Mouse (Mus musculus) kidney, adult 2 months (tissue): ENCODE results near the gene Akt1s1. TPM values are rescaled to one million over a fixed set of nuclear protein-coding genes. Genes with fewer than 3 reads are reported as not detected.

ENCODE experiments used
- DNase-seq: peaks from one replicate; pipeline ENCODE4 v3.0.0; 2021
- H3K27ac ChIP-seq: fragments of 200-500 bp; 2 replicates; pipeline ENCODE4 v1.5.1; 2012; ENCODE audit warnings: low read depth, low read length, control low read depth, inconsistent platforms; ENCODE audit not compliant: insufficient read depth
- H3K27me3 ChIP-seq: fragments of 200-500 bp; replicated peaks from 2 replicates; pipeline ENCODE4 v1.6.1; 2012; ENCODE audit warnings: mild to moderate bottlenecking, moderate library complexity, low read length, inconsistent platforms; ENCODE audit not compliant: control insufficient read depth, insufficient read depth
- H3K36me3 ChIP-seq: fragments of 200-500 bp; 2 replicates; pipeline ENCODE4 v1.6.1; 2012; ENCODE audit warnings: mild to moderate bottlenecking, moderate library complexity, low read length, inconsistent platforms; ENCODE audit not compliant: control insufficient read depth, insufficient read depth
- H3K4me1 ChIP-seq: fragments of 200-500 bp; 2 replicates; pipeline ENCODE4 v1.6.1; 2011; ENCODE audit warnings: low read length; ENCODE audit not compliant: control insufficient read depth, insufficient read depth
- H3K4me3 ChIP-seq: fragments of 200-500 bp; 2 replicates; pipeline ENCODE4 v1.5.1; 2011; ENCODE audit warnings: mild to moderate bottlenecking, low read depth, low read length, control low read depth; ENCODE audit not compliant: insufficient read depth
- CTCF ChIP-seq: fragments of 200-500 bp; conservative IDR thresholded peaks from 2 replicates; pipeline ENCODE4 v1.5.1; 2011; ENCODE audit warnings: low read depth, mild to moderate bottlenecking, control low read depth, low read length, moderate library complexity, mixed read lengths; ENCODE audit not compliant: insufficient read depth, insufficient read length
- POLR2A ChIP-seq: fragments of 200-500 bp; IDR thresholded peaks from one replicate; pipeline ENCODE4 v1.6.1; 2011; ENCODE audit warnings: low read depth, low read length, control low read depth
- WGBS: fragments of 180-500 bp; shearing (Covaris S2); methylation state at CpG from one replicate; pipeline ENCODE4 v1.1.7; 2018; 5-methylcytosine and 5-hydroxymethylcytosine counted together
- polyA plus RNA-seq: library from polyadenylated mRNA; depleted of rRNA; stranded (reverse); fragments of >200 nt; gene quantifications from 2 replicates; pipeline ENCODE4 v1.2.3, GENCODE M21; 2012

Gene Akt1s1
- polyA plus RNA-seq, 1 experiment, result 90.6 TPM

DNA sequence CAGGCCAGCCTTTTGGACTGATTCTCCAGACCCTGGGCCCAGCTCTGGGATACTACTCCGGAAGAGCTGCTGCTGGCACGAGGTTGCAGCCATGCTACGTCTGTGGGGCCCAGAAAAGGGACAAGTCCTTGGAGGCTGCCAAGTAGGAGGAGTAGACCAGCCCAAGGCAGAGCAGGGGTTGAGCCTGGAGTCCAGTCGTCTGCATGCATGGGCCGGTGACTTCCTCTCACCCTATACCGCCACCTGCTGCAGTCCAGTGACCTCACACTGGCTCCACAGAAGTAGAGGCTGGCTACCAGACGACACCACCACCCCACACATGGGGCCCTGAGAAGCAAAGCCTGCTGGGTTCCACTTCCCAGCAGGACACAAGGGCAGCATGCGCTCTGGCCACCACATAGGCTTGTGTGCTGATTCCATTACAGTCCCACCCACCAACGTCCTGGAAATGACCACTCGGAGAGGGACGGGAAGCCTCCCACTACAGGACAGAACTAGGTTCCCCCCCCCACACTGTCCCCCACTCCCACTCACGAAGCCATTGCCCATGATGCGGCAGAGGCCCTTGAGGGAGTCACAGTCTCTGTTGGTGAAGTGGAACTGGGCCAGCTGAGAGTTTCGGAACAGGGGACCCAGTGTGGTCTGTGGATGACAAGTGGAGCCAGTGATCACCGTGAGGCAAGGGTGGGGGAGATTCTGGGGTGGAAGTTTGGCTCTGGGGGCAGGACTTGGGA is 17.7 kb downstream of the Akt1s1 start:
- WGBS, result 17% methylated on average over 15 of the region's 15 CpGs
- DNase-seq, result peak; percentile 81

DNA sequence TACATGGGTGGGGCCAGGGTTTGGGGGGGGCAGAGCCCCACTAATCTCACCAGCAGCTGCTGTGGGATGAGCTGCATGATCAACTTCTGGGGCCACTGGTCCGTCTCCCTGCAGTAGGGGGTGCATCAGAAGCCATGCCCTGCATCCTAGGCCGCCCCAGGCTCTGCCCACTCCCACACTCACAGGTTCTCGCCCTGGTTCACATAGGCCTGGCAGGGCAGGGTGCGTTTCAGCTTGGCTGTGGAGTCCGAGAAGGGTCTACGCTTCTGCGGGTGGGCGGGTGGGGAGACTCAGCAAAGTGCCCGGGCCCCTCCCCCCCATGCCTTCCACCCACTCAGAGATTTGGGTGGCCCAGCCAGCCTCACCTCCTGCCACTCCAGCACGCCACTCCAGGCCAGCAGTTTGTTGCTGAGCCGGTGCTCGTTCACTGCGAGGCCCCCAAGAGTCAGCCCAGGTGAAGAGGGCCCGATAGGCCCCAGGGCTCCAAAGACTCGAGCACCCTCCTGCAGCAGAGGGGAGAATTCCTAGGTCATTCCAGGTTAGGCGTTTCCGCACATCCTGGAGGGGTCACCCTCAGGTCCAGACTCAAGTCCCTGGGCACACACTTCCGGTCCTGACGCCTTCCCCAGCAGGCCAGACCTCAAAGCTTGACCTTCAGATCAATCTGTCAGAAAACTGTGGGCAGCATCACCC is 18.4 kb downstream of the Akt1s1 start:
- H3K27ac ChIP-seq, result peak overlapping the region; percentile 42; the same call in 1 of the 2 replicates
- H3K4me1 ChIP-seq, result peaks cover 21% of the 10 kb centered on the region
- TF ChIP-seq POLR2A, result no peak
- no peak for TF ChIP-seq CTCF
- 50% methylated on average over 19 of the region's 19 CpGs for WGBS
- no peak for DNase-seq
- H3K4me3 ChIP-seq, result no peak overlapping the region
- no peaks in the 10 kb centered on the region for H3K36me3 ChIP-seq
- H3K27me3 ChIP-seq, result no peaks in the 10 kb centered on the region

More for the DNA sequence above, 17.7 kb downstream of the Akt1s1 start:
- peak overlapping the region; percentile 12; the same call in 1 of the 2 replicates for H3K27ac ChIP-seq
- H3K4me3 ChIP-seq, result no peak overlapping the region
- peaks cover 21% of the 10 kb centered on the region for H3K4me1 ChIP-seq
- TF ChIP-seq POLR2A, result no peak
- no peaks in the 10 kb centered on the region for H3K27me3 ChIP-seq
- H3K36me3 ChIP-seq, result no peaks in the 10 kb centered on the region

DNA sequence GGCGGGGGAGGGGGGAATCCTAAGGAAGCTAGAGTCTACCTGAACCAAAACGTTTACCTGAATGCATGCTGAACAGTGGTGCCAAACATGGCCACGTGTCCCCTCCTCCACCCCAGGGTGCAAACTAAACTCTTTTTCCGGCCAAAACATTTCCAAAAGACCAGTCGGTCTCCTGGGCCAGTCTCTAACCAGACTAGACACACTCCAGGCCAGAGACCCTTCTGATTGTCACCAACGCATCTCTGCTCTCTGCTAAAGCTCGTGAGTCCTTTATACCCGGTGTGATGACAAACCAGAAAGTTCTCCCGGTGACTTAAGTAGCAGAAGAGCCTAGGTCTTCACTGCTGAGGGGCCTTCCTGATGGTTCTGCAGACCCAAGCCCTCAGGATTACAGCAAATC is 19.0 kb downstream of the Akt1s1 start:
- peaks cover 21% of the 10 kb centered on the region for H3K4me1 ChIP-seq
- peak overlapping the region; percentile 42 for H3K27ac ChIP-seq
- H3K36me3 ChIP-seq, result no peaks in the 10 kb centered on the region
- H3K4me3 ChIP-seq, result peak overlapping the region; percentile 90; the same call in 1 of the 2 replicates
- no peak for DNase-seq
- no peak for TF ChIP-seq POLR2A
- no peak for TF ChIP-seq CTCF
- WGBS, result 35% methylated on average over 9 of the region's 9 CpGs
- H3K27me3 ChIP-seq, result no peaks in the 10 kb centered on the region

DNA sequence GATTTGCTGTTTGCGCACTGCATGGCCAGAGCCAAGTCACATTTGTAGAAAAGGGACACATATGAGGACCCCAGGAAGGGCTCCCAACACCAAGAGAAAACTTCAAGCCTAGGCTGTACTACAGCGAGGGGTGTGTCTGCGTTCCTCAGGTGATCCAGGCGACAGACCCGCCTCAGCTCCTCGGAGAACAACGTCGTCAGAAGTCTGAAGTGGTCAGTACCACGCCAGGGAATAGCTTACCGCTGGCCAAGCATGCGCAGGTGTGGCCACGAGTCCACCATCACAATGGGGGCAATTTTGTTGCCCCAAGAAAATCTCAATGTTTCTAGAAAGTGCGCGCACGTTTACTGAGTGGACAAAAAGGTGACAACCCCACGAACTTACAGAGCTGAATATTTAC is 19.7 kb downstream of the Akt1s1 start:
- peak overlapping the region; percentile 90 for H3K4me3 ChIP-seq
- TF ChIP-seq POLR2A (no peak), CTCF (no peak)
- peak overlapping the region; percentile 42 for H3K27ac ChIP-seq
- peaks cover 21% of the 10 kb centered on the region for H3K4me1 ChIP-seq
- DNase-seq, result peak; percentile 58
- WGBS, result 5% methylated on average over 16 of the region's 16 CpGs
- no peaks in the 10 kb centered on the region for H3K27me3 ChIP-seq
- no peaks in the 10 kb centered on the region for H3K36me3 ChIP-seq

DNA sequence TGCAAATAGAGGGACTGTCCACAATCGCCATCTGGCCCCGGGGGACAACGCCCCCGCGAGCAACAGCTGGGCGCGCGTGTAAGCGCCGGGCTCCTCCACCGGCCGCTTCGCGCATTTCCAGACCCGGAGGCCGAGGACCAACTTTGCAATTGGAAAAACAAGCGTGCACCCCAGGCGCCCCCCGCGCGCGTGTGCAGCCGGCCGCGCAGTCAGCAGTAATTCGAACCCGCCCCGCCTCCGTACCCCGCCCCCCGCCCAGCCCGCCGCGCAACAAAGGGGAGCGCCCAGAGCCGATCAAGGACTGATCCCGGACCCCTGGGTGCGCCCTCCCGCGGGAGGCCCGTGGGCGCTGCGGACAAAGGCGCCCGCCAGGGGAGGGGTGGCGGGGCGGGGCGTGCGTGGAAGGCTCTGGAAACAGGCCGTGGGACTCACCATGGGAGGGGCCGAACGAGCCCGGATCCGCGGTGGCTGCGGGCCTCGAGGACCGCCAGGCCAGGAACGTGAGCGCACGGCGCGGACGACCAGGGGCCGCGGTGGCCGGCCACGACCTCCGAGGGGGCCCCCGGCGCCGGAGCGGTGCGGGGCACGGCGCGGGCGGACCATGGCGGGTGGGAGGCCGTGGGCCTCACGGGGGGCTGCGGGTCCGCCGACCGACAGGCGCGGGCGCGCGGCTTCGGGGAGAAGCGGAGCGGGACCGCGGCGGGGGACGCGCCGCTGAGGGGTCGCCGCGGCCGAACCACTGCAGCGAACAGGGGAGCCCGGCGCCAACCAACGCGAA is 20.3 kb downstream of the Akt1s1 start:
- peaks cover 21% of the 10 kb centered on the region for H3K4me1 ChIP-seq
- H3K27me3 ChIP-seq, result no peaks in the 10 kb centered on the region
- peak; percentile 78 for DNase-seq
- no peak for TF ChIP-seq CTCF
- TF ChIP-seq POLR2A, result no peak
- peak overlapping the region; percentile 90 for H3K4me3 ChIP-seq
- H3K27ac ChIP-seq, result peak overlapping the region; percentile 98
- under 1% methylated on average over 103 of the region's 108 CpGs for WGBS
- H3K36me3 ChIP-seq, result no peaks in the 10 kb centered on the region

DNA sequence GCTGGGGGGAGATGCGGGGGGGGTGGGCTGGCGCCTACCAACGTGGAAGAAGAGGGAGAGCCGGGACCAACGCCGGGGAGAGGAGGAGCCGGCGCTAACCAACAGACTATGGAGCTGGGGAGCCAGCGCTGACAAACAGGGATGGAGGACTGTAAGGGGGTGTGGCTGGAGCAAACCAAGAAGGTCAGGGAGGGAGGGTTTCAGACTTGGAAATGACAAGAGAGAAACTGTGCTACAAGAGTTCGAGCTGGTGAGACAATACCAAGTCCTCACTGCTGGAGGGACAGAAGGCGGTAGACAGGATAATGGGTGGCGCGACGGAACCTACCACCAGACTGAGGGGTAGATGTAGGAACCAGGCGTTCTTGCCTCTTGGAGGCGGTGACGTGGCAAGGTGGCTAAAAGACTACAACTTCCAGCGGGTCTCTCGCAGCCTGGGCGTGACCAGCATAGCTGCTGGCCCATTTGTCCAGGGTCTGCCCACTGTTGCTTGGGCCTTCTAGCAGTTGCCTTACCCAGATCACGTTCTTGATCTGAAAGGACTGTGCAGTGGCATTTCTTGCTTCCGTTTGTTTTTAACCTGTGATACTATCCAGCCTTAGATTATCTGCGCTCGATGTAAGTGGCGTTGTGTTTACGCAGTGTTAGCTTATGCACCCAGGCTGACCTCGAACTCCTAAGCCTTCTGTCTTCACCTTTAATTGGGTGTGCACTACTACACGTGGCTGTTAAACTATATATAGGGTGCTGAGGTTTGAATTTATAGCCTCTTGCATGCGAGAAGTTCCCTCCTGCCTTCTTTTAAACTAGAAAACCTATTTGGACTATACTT is 21.1 kb downstream of the Akt1s1 start, which contains the start of gene Ptov1:
Gene Ptov1, minus strand, starts transcription at position 92 of the 832 bp plus-strand sequence.
- H3K27ac ChIP-seq, result peak within 1 kb of the TSS; percentile 98
- peak within 1 kb of the TSS; percentile 90 for H3K4me3 ChIP-seq
- 3% methylated on average over 29 of the region's 29 CpGs for WGBS
- DNase-seq, result peak; percentile 97
- TF ChIP-seq POLR2A (peak; percentile 68), CTCF (0 out of 2 replicates have a peak, but pooled peaks have one; percentile 4)
- no peaks in the 10 kb centered on the region for H3K27me3 ChIP-seq
- H3K4me1 ChIP-seq, result peaks cover 21% of the 10 kb centered on the region
- H3K36me3 ChIP-seq, result no peaks in the 10 kb centered on the region
